Mouse (Mus musculus) midbrain, embryonic 15.5 days (tissue): ENCODE data around the gene Fam126b. TPM values are rescaled to one million over a fixed set of nuclear protein-coding genes. Genes with fewer than 3 reads are reported as not detected.
"Not testable (repeated sequence)": the region's sequence is repeated elsewhere in the genome, so short reads cannot be mapped to it uniquely, and the experiment has no call there.

ENCODE experiments used
- ATAC-seq: fragments of 200-750 bp; cut with Nextera tagmentation; replicated peaks from 2 replicates; pipeline ENCODE4 v1.8.0; 2017; ENCODE audit warnings: moderate TSS enrichment
- H3K27ac ChIP-seq: fragments of 300-500 bp; sonication (generic); 2 replicates; pipeline ENCODE4 v1.5.1; 2015; ENCODE audit warnings: mild to moderate bottlenecking, inconsistent platforms
- H3K27me3 ChIP-seq: fragments of 300-500 bp; sonication (generic); replicated peaks from 2 replicates; pipeline ENCODE4 v1.6.1; 2015; ENCODE audit warnings: inconsistent platforms
- H3K36me3 ChIP-seq: fragments of 300-500 bp; sonication (generic); replicated peaks from 2 replicates; pipeline ENCODE4 v1.6.1; 2015; ENCODE audit warnings: inconsistent platforms
- H3K4me1 ChIP-seq: fragments of 300-500 bp; sonication (generic); 2 replicates; pipeline ENCODE4 v1.6.1; 2015; ENCODE audit warnings: inconsistent platforms
- H3K4me2 ChIP-seq: fragments of 300-500 bp; sonication (generic); 2 replicates; pipeline ENCODE4 v1.6.1; 2015; ENCODE audit warnings: inconsistent platforms, mild to moderate bottlenecking, moderate library complexity
- H3K4me3 ChIP-seq: fragments of 300-500 bp; sonication (generic); 2 replicates; pipeline ENCODE4 v1.5.1; 2015; ENCODE audit warnings: mild to moderate bottlenecking, inconsistent platforms
- H3K9ac ChIP-seq: fragments of 300-500 bp; sonication (generic); 2 replicates; pipeline ENCODE4 v1.6.1; 2015; ENCODE audit warnings: mild to moderate bottlenecking, inconsistent platforms
- H3K9me3 ChIP-seq: fragments of 300-500 bp; sonication (generic); 2 replicates; pipeline ENCODE4 v1.6.1; 2016; ENCODE audit warnings: inconsistent platforms
- WGBS: fragments of 180-500 bp; shearing (Covaris S2); methylation state at CpG from one replicate; pipeline ENCODE4 v1.1.7; 2015; ENCODE audit warnings: mixed read lengths; 5-methylcytosine and 5-hydroxymethylcytosine counted together
- polyA plus RNA-seq: library from polyadenylated mRNA; unstranded; fragments of >200 nt; fragmentation: Nextera tagmentation; extraction: Ambion mirVana; gene quantifications from 2 replicates; pipeline ENCODE4 v1.2.1, GENCODE M21; 2015

Gene Fam126b
- polyA plus RNA-seq: 13.7 and 15.6 TPM in 2 replicates

DNA sequence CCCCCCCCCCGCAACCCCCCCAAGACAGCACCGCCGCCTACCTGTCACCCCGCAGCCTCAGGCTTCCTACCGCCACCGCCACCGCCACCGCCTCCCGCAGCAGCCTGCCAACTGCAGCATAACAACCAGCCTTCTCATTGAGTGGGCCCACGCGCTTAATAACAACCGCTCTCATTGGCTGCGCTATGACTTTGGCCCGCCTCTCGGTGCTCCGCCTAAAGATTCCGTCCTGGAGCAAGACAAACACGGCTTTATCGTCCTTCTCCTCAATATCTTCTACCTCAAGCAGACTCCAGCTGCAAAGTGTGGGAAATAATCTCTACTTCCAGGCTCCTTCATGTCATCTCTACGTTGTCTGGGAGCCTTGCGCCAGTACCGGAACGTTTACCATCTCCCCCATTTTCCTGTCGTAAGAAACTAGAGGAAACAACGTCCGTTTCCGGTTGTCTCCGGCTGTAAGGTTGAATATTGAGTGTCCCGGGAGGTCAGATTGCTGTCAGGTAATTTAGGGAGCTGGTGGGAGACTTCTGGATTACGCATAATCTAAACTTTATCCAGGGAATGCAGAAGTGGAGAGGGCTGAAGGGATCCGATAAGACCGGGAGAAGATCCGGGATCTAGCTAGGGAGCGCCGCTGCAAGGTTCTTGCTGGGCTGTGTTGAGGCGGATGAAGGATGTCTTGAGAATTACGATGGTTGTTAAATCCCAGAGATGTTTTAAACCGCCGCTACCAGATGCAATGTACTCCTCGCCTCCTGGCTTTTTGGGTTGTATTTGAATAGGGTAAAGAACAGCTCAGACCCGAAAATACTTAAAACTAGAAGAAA lies at the start of gene Fam126b, which contains the start of gene Ndufb3:
Gene Fam126b (minus strand): TSS at position 153 of the 827 bp plus-strand sequence.
Gene Ndufb3 (plus strand): TSS at position 214 of the 827 bp plus-strand sequence.
- Histone ChIP-seq H3K27ac (peak within 1 kb of the TSS; percentile 84), H3K27me3 (no peaks in the 10 kb centered on the region), H3K4me3 (peak within 1 kb of the TSS; percentile 83), H3K4me2 (peak within 1 kb of the TSS; percentile 77), H3K36me3 (peaks cover 4% of the 10 kb centered on the region; the same call in 1 of the 2 replicates), H3K9ac (peak within 1 kb of the TSS; percentile 73), H3K4me1 (peaks cover 16% of the 10 kb centered on the region), H3K9me3 (no peaks in the 10 kb centered on the region)
- ATAC-seq: peak; percentile 100
- under 1% methylated on average over 41 of the region's 41 CpGs for WGBS

DNA sequence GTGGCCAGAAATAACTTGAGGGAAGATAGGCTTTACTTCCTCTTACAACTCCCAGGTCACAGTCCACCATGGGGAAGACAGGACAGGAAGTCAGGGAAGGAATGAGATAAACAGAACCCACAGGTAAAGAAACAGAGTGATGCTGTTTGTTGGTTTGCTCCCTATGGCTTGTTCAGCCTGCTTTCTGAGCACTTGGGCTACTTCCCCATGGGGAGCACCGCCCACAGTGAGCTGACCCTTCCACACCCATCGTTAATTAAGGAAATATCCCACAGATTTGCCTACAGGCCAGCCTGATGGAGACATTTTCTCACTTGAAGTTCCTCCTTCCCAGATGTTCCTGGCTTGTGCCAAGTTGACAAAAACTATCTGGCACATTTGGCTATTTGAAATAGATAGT lies 42.7 kb upstream of the Fam126b start:
- ATAC-seq, H3K4me1 ChIP-seq, H3K9me3 ChIP-seq, H3K4me2 ChIP-seq, H3K4me3 ChIP-seq, H3K27me3 ChIP-seq, H3K9ac ChIP-seq, H3K36me3 ChIP-seq, H3K27ac ChIP-seq: not testable (repeated sequence)
- 67% methylated on average over 2 of the region's 2 CpGs for WGBS

DNA sequence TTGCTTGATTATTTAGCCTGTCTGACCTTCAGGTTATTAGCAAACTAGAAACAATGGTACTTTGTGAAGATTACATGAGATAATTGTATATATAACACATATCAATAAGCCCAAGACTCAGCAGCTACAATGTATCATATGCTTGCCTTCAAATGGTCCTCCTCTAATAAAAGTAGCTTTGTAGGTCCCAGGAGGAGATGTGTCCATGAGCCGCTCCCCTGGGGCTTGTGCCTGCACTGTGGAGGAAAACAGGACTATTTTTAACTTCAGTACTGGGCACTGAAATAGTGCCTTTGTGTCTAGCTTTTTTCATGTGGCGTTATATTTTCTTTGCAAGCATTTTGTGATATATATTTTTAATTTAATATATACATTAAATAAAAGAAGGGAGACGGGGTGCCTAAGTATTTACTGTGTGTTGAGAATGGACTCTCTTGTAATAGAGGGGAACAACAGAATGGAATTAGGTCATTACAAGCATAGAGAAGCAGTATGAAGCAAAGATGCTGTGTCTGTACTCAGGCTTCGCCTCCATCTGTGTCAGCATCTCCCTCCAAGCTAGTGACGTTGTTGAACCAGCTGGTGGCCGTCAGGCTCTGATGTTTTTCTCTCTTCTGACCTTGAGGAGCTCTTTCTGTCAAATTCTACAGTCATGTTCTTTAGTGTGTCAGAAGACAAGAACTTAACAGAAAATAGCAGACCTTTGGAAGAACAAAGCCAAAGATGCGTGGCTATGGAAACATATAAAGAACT lies 36.0 kb upstream of the Fam126b start:
- Histone ChIP-seq H3K27me3 (no peaks in the 10 kb centered on the region), H3K9me3 (no peaks in the 10 kb centered on the region), H3K4me2 (no peak overlapping the region), H3K4me3 (no peak overlapping the region), H3K36me3 (no peaks in the 10 kb centered on the region), H3K27ac (no peak overlapping the region), H3K9ac (no peak overlapping the region), H3K4me1 (no peaks in the 10 kb centered on the region)
- 67% methylated on average over 7 of the region's 7 CpGs for WGBS
- no peak for ATAC-seq

DNA sequence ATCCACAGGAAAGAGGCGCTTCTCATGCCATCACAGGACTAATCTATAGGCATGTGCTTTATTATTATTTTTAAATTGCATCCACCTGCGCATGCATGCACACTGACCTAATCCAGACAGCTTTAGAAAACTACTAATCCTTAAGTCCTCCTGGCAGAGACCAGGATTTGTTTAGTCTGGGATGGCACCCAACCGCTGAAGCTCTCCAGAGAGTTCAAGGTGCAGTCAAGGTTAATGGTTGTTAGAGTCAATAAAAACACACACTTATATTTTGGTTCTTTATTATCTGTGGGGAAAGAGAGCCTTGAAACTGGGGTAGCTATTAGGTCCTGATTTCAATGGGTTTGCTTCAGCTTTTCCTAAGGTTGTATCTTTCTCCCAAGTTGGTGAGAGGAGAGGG lies 35.1 kb upstream of the Fam126b start:
- no peaks in the 10 kb centered on the region for H3K4me1 ChIP-seq
- H3K9me3 ChIP-seq: no peaks in the 10 kb centered on the region
- no peak for ATAC-seq
- H3K27me3 ChIP-seq: no peaks in the 10 kb centered on the region
- no peak overlapping the region for H3K9ac ChIP-seq
- WGBS: 87% methylated on average over 3 of the region's 3 CpGs
- H3K4me2 ChIP-seq: no peak overlapping the region
- no peak overlapping the region for H3K27ac ChIP-seq
- no peak overlapping the region for H3K4me3 ChIP-seq
- H3K36me3 ChIP-seq: no peaks in the 10 kb centered on the region

DNA sequence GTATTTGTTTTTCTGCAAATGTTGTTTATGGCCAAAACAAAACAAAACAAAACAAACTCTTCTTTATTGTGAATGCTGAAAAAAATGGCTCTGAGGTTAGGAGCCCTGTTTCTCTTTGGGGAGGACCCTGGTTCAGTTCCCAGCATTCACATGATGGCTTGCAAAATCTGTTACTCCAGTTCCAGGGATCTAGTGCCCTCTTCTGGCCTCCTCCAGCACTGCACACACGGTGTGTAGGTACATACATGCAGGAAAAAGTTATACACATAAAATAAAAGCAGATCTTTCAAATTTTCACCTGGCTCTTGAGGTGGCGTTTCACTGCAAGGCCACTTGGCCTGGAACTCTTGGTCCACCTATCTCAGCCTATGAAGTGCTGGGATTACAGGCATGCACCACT lies 32.6 kb upstream of the Fam126b start:
- Histone ChIP-seq H3K9ac (no peak overlapping the region), H3K27me3 (no peaks in the 10 kb centered on the region), H3K4me2 (no peak overlapping the region), H3K4me3 (no peak overlapping the region), H3K9me3 (no peaks in the 10 kb centered on the region), H3K36me3 (no peaks in the 10 kb centered on the region), H3K27ac (no peak overlapping the region), H3K4me1 (no peaks in the 10 kb centered on the region)
- ATAC-seq: no peak
- 91% methylated on average over 2 of the region's 2 CpGs for WGBS

DNA sequence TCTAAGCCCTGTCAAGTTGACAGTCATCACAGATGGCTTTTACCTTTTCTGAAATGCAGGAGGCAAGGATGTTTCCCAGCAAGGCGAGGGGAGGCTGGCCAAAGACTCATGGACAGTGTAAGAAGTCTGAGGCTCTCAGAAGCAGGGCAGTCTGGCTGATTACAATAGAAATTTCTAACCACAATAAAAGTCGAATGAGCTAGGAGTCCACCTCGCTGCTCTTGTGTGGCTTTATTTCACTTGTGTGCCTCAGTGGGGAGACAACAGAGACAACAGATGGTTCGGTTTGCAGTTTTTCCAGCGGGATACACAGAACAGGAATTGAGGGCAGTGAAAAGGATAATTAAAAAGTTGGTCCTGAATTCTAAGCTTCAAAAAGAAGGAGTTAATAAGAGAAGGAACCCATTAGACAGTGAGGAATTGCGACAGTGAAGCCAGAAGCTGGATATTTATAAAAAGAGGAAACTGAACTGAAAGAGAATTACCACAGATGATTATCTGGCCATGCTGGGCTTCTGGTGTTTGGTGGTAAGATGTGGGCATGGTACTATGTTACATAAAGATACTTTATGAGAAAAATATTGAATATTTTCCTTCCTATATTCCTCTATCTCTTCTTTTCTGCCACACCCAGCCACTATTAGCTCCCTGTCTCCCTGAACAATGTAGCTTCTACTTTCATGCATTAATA lies 32.0 kb upstream of the Fam126b start:
- Histone ChIP-seq H3K27ac (no peak overlapping the region), H3K27me3 (no peaks in the 10 kb centered on the region), H3K4me1 (no peaks in the 10 kb centered on the region), H3K9ac (no peak overlapping the region), H3K4me3 (no peak overlapping the region), H3K4me2 (no peak overlapping the region), H3K9me3 (no peaks in the 10 kb centered on the region), H3K36me3 (no peaks in the 10 kb centered on the region)
- ATAC-seq: no peak
- WGBS: 71% methylated on average over 6 of the region's 6 CpGs

DNA sequence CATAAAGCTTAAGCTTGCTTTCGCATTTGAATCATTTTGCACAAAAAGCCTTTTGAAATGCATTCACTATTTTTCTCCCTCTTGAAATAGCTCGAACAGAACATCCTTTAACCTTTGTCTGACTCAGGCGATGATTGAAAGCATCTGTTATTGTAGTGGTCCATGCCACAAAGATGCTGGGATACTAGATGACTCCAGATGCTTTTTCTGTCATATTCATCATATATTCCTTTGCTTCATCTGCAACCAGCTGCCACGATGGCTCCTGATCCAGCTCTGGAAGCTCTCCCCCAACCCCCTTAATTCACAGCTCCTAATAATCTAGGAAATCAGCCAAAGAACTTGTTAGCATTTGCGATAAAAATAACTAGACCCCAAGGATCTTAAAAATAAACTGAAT lies 31.0 kb upstream of the Fam126b start:
- no peaks in the 10 kb centered on the region for H3K4me1 ChIP-seq
- ATAC-seq: no peak
- no peaks in the 10 kb centered on the region for H3K36me3 ChIP-seq
- WGBS: 51% methylated on average over 5 of the region's 5 CpGs
- H3K9me3 ChIP-seq: no peaks in the 10 kb centered on the region
- no peak overlapping the region for H3K27ac ChIP-seq
- no peak overlapping the region for H3K4me3 ChIP-seq
- no peaks in the 10 kb centered on the region for H3K27me3 ChIP-seq
- H3K4me2 ChIP-seq: no peak overlapping the region
- H3K9ac ChIP-seq: no peak overlapping the region

DNA sequence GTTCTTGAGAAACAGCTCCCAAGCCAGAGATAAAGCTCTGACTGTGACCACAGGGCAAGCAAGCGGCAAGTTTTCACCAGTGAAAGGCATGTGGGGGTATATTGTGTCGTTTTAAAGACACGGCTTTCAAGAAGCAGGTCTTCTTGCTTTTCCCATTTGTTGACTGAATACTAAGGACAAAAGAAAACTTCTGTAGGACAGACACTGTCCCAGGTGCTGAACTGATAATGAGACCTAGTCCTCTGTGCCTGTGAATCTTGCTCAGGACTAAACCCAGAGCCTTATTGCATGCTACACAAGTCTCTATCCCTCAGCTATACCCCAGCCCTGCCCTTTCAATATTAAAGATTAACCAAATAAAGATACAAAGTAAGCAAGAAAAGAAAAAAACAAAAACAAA lies 30.1 kb upstream of the Fam126b start:
- Histone ChIP-seq H3K27me3 (no peaks in the 10 kb centered on the region), H3K27ac (no peak overlapping the region), H3K36me3 (no peaks in the 10 kb centered on the region), H3K4me3 (no peak overlapping the region), H3K4me2 (no peak overlapping the region), H3K4me1 (no peaks in the 10 kb centered on the region), H3K9me3 (no peaks in the 10 kb centered on the region), H3K9ac (no peak overlapping the region)
- WGBS: 73% methylated on average over 3 of the region's 3 CpGs
- no peak for ATAC-seq

DNA sequence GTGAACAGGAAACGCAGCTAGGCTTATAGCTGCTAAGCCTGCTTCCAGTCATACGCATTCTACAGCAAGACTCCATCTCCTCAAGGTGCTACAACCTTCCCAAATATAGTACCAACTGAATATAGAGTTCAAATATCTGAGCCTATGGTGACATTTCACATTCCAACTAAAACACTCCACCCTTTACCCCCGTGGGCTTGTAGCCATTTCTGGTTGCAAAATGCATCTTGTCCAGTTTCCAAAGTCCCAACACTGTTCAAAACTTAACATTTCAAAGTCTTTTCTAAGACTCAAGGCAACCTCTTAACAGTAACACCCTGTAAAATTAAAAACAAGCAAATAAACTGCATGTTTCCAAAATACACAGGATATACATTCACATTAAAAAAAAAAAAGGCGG lies 29.0 kb upstream of the Fam126b start:
- Histone ChIP-seq H3K4me3 (no peak overlapping the region), H3K27me3 (no peaks in the 10 kb centered on the region), H3K4me1 (no peaks in the 10 kb centered on the region), H3K4me2 (no peak overlapping the region), H3K27ac (no peak overlapping the region), H3K36me3 (no peaks in the 10 kb centered on the region), H3K9me3 (no peaks in the 10 kb centered on the region), H3K9ac (no peak overlapping the region)
- WGBS: 83% methylated on average over 4 of the region's 4 CpGs
- ATAC-seq: no peak

DNA sequence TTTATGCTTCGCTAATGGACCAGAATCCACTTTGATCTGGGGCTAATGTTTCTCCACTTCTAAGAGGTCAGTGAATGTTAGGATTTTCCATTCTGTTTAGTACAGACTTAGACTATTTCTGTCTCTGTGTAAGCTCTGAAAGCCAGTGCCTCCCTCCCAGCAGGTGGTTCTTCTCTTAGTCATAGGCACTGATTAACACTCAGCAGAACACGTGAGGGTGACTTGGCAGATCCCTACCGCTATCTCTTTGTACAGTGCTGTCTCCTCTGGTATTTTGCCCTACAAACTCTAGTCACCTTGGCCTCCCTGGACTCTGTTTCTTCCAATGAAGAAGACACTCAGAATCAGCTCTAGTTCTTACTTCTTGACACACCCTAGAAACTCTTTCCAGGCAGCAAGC lies 28.3 kb upstream of the Fam126b start:
- H3K9me3 ChIP-seq: no peaks in the 10 kb centered on the region
- H3K27ac ChIP-seq: no peak overlapping the region
- no peaks in the 10 kb centered on the region for H3K4me1 ChIP-seq
- ATAC-seq: no peak
- H3K36me3 ChIP-seq: no peaks in the 10 kb centered on the region
- H3K9ac ChIP-seq: no peak overlapping the region
- H3K4me2 ChIP-seq: no peak overlapping the region
- H3K4me3 ChIP-seq: no peak overlapping the region
- H3K27me3 ChIP-seq: no peaks in the 10 kb centered on the region
- WGBS: 73% methylated on average over 3 of the region's 3 CpGs

DNA sequence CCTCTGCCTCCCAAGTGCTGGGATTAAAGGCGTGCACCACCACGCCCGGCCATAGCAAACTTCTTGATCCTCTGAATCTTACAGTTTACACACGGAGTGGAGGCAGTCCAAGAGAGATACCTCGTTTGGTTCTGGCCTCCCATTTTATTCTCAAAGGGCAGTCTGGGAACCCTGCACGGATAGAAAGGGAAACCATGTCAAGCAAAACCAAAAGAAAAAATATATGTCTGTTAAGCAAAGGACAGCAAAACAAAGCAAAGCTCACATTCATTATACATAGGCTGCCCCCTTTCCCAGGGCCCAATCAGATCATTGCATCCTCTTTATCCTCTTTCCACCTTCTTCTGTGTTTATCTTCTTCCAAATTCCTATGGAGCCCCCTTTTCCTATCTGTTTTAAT lies 27.7 kb upstream of the Fam126b start:
- Histone ChIP-seq H3K27ac (no peak overlapping the region), H3K4me2 (no peak overlapping the region), H3K27me3 (no peaks in the 10 kb centered on the region), H3K4me3 (no peak overlapping the region), H3K9ac (no peak overlapping the region), H3K4me1 (no peaks in the 10 kb centered on the region), H3K36me3 (no peaks in the 10 kb centered on the region), H3K9me3 (no peaks in the 10 kb centered on the region)
- 83% methylated on average over 6 of the region's 6 CpGs for WGBS
- no peak for ATAC-seq

DNA sequence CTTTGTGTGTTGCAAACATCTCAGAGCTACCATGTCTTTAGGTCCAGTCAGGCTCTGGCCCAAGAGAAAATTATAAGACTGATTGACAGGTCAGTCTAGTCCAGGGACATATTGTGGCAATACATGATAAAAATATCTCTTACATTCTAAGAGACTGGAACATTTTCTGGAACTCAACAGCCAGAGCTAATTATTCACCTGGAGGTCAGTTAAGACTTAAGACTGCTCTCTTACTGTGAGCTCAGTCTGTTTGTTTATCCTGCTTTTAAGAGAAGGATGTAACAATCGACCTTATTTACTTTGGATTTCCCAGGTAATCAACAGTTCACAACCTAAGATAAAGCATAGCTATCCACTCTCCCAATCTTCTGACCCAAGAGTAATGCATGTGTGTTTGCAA lies 24.5 kb upstream of the Fam126b start:
- ATAC-seq: no peak
- Histone ChIP-seq H3K9ac (no peak overlapping the region), H3K4me2 (no peak overlapping the region), H3K27me3 (no peaks in the 10 kb centered on the region), H3K4me1 (no peaks in the 10 kb centered on the region), H3K27ac (no peak overlapping the region), H3K9me3 (no peaks in the 10 kb centered on the region), H3K4me3 (no peak overlapping the region), H3K36me3 (no peaks in the 10 kb centered on the region)
- WGBS: 49% methylated on average over 1 of the region's 1 CpGs
